16 mouse cellular contexts compared by ENCODE assay signal in genomic region chr11:96761984-96762383, GRCm38 (mm10). TPM values are rescaled to one million over a fixed set of nuclear protein-coding genes. Genes with fewer than 3 reads are reported as not detected.
A peak's percentile ranks its signal among the peaks of the same experiment; 100 is the strongest.
DNase-seq lines count a peak whose midpoint lies in the region.
"Had no signal": no experiment of that assay in that cellular context is flagged by ENCODE, and none has a peak within 500 bp of the region (broad histone marks: within the 10 kb centered on the region; RNA-seq: fewer than 3 reads in every experiment).

No protein-coding gene starts in this region.

- peak; percentile 51 to 53 for DNase-seq in frontal cortex, postnatal 36 days (ENCODE audit: low spot score in 2 of 2)
- DNase-seq in frontal cortex, postnatal 25 days (ENCODE audit: low spot score in 2 of 2) = no peak
- peak; percentile 36 to 65 for DNase-seq in left cerebral cortex, adult 18-20 months (ENCODE audit: low spot score in 2 of 2)
- DNase-seq in left cerebral cortex, postnatal 4 days = no peak
- peak; percentile 62 for DNase-seq in 3T3-L1 (ENCODE audit: low read depth, low spot score)
- DNase-seq in ovary, postnatal 10 days (ENCODE audit: low spot score) = no peak
- DNase-seq: adrenal gland, adult 2 months; cerebellum, adult 18-20 months; cerebellum, postnatal 36 days; kidney, adult 11 months; thymus, adult 2 months; thymus, postnatal 4 days had no signal

- no peak overlapping the region for H3K4me3 ChIP-seq in brown adipose tissue, adult 24 weeks (ENCODE audit: insufficient read depth, low read depth, low read length)
- H3K4me3 ChIP-seq: kidney, embryonic 15.5 days; midbrain, embryonic 10.5 days; myocyte had no signal

- H3K27ac ChIP-seq in brown adipose tissue, adult 24 weeks (replicated peaks; ENCODE audit: low read depth, low read length) = peak overlapping the region; percentile 53
- H3K27ac ChIP-seq: kidney, embryonic 15.5 days; midbrain, embryonic 10.5 days had no signal

- H3K4me1 ChIP-seq in brown adipose tissue, adult 24 weeks (ENCODE audit: control insufficient read depth, insufficient read depth, insufficient read length, low read length) = peaks cover 38% of the 10 kb centered on the region

- intact Hi-C loops in left cerebral cortex, postnatal 4 days (cut with DNase I) = no loop called here

RNA-seq across cellular contexts. Expression of gene Snx11, which starts 15.4 kb away (rescaled TPM):
- 10 to 100 TPM; 48.8 to 48.9 TPM for total RNA-seq in left cerebral cortex, adult 18-20 months (2021)
- 10 to 100 TPM; 46.3 to 50.4 TPM for total RNA-seq in left cerebral cortex, postnatal 4 days (2021)
- polyA plus RNA-seq in brown adipose tissue, adult 24 weeks (2012; ENCODE audit: insufficient read depth, insufficient read length, missing spikeins) = 4.0 and 7.6 TPM in 2 replicates

RNA-seq across cellular contexts. Expression of gene Cbx1, which starts 26.9 kb away (rescaled TPM):
- 10 to 100 TPM; 40.8 to 43.3 TPM for total RNA-seq in left cerebral cortex, adult 18-20 months (2021)
- 10 to 100 TPM; 79.3 to 79.5 TPM for total RNA-seq in left cerebral cortex, postnatal 4 days (2021)
- 24.3 and 31.2 TPM in 2 replicates for polyA plus RNA-seq in brown adipose tissue, adult 24 weeks (2012; ENCODE audit: insufficient read depth, insufficient read length, missing spikeins)

Comparison
In these comparisons a context has a peak if more than half of its experiments do, and no peak if none do; other contexts are left out.
1. DNase-seq: peak in frontal cortex, postnatal 36 days (2 of 2), left cerebral cortex, adult 18-20 months (2 of 2) and 3T3-L1 (single experiment); none in frontal cortex, postnatal 25 days (0 of 2), left cerebral cortex, postnatal 4 days (single experiment) and ovary, postnatal 10 days (single experiment).